Mouse (Mus musculus) stomach, postnatal 0 days (tissue): ENCODE results near the gene Rreb1. TPM values are rescaled to one million over a fixed set of nuclear protein-coding genes. Genes with fewer than 3 reads are reported as not detected.

Experiments
- ATAC-seq: fragments of 200-750 bp; cut with Nextera tagmentation; 2 replicates; pipeline ENCODE4 v1.8.0; 2017; ENCODE audit not compliant: low FRiP score, low TSS enrichment
- DNase-seq: peaks from one replicate; pipeline ENCODE4 v3.0.0-alpha.2; 2016; ENCODE audit warnings: low spot score
- H3K27ac ChIP-seq: fragments of 300-500 bp; sonication (generic); replicated peaks from 2 replicates; pipeline ENCODE4 v1.5.1; 2014; ENCODE audit warnings: mild to moderate bottlenecking, control low read depth
- H3K27me3 ChIP-seq: fragments of 300-500 bp; sonication (generic); 2 replicates; pipeline ENCODE4 v1.6.1; 2014; ENCODE audit warnings: low read length; ENCODE audit not compliant: control insufficient read depth, insufficient read depth
- H3K36me3 ChIP-seq: fragments of 300-500 bp; sonication (generic); 2 replicates; pipeline ENCODE4 v1.6.1; 2014; ENCODE audit warnings: low read length, mixed read lengths; ENCODE audit not compliant: control insufficient read depth, insufficient read depth
- H3K4me1 ChIP-seq: fragments of 300-500 bp; sonication (generic); replicated peaks from 2 replicates; pipeline ENCODE4 v1.6.1; 2014; ENCODE audit warnings: antibody characterized with exemption; ENCODE audit not compliant: control insufficient read depth, insufficient read depth
- H3K4me2 ChIP-seq: fragments of 300-500 bp; sonication (generic); replicated peaks from 2 replicates; pipeline ENCODE4 v1.6.1; 2014; ENCODE audit warnings: low read depth, mild to moderate bottlenecking, control low read depth, moderate library complexity
- H3K4me3 ChIP-seq: fragments of 300-500 bp; sonication (generic); 2 replicates; pipeline ENCODE4 v1.5.1; 2014; ENCODE audit warnings: low read depth, low read length, control low read depth
- H3K9ac ChIP-seq: fragments of 300-500 bp; sonication (generic); 2 replicates; pipeline ENCODE4 v1.6.1; 2014; ENCODE audit warnings: mild to moderate bottlenecking, low read length, control low read depth, mixed read lengths
- H3K9me3 ChIP-seq: fragments of 300-500 bp; sonication (generic); 2 replicates; pipeline ENCODE4 v1.6.1; 2016; ENCODE audit warnings: low read length; ENCODE audit not compliant: control insufficient read depth
- CTCF ChIP-seq: IDR thresholded peaks from 2 replicates; pipeline ENCODE4 v1.5.1; 2016; ENCODE audit warnings: antibody characterized with exemption, low read depth, mild to moderate bottlenecking, moderate library complexity
- EP300 ChIP-seq: optimal IDR thresholded peaks from 2 replicates; pipeline ENCODE3; 2016; ENCODE audit warnings: antibody characterized with exemption
- WGBS: fragments of 180-500 bp; shearing (Covaris S2); extraction: QIAGEN DNeasy Blood & Tissue Kit; methylation state at CpG from one replicate; pipeline ENCODE4 v1.1.7; 2014; 5-methylcytosine and 5-hydroxymethylcytosine counted together
- polyA plus RNA-seq: library from polyadenylated mRNA; unstranded; fragments of >200 nt; fragmentation: Nextera tagmentation; extraction: Ambion mirVana; gene quantifications from 2 replicates; pipeline ENCODE4 v1.2.1, GENCODE M21; 2015

Gene Rreb1
- polyA plus RNA-seq, 1 experiment from 2014 or later: 6.0 TPM

GRCm38 (mm10) chr13:37904436-37904835 is 126.2 kb downstream of the Rreb1 start:
- H3K9me3 ChIP-seq: no peaks in the 10 kb centered on the region
- H3K4me3 ChIP-seq: no peak overlapping the region
- TF ChIP-seq CTCF (no peak), EP300 (no peak)
- H3K4me2 ChIP-seq: no peak overlapping the region
- ATAC-seq: no peak
- no peak overlapping the region for H3K9ac ChIP-seq
- H3K36me3 ChIP-seq: peaks cover 18% of the 10 kb centered on the region
- no peaks in the 10 kb centered on the region for H3K27me3 ChIP-seq
- H3K27ac ChIP-seq: peak overlapping the region; percentile 73
- DNase-seq: peak; percentile 51
- H3K4me1 ChIP-seq: no peaks in the 10 kb centered on the region; the same call in 1 of the 2 replicates
- WGBS: 65% methylated on average over 6 of the region's 6 CpGs

GRCm38 (mm10) chr13:37908061-37908460 is 129.9 kb downstream of the Rreb1 start:
- Histone ChIP-seq H3K4me3 (no peak overlapping the region), H3K9me3 (no peaks in the 10 kb centered on the region), H3K27ac (peak overlapping the region; percentile 88), H3K27me3 (no peaks in the 10 kb centered on the region), H3K4me1 (peaks cover 2% of the 10 kb centered on the region; the same call in 1 of the 2 replicates), H3K9ac (no peak overlapping the region), H3K36me3 (peaks cover 15% of the 10 kb centered on the region), H3K4me2 (peak overlapping the region; percentile 12; the same call in 1 of the 2 replicates)
- WGBS: 53% methylated on average over 9 of the region's 9 CpGs
- peak; percentile 82 for TF ChIP-seq EP300
- TF ChIP-seq CTCF: no peak
- peak; percentile 86 for ATAC-seq
- peak; percentile 88 for DNase-seq

DNA sequence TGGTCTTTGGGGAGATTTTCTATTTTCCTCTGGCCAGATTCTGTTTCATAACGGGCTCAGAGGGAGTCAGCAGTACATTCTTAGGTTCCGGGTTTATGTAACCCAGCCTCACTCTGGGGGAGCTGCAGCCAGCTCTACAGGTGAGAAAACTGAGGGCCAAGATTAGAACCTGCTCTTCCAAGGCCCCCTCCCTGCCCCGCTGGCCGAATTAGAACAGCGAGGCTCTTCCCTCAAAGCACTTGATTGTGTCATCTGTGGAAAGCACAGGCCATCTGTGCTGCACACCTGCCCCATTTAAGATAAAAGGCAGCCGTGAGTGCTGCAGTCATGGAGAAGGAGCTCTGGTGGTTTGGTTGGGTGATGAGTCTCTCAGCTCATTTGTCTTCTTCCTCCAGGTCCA is 130.3 kb downstream of the Rreb1 start:
- peak overlapping the region; percentile 12; the same call in 1 of the 2 replicates for H3K4me2 ChIP-seq
- peak overlapping the region; percentile 88 for H3K27ac ChIP-seq
- no peak for DNase-seq
- H3K9me3 ChIP-seq: no peaks in the 10 kb centered on the region
- H3K27me3 ChIP-seq: no peaks in the 10 kb centered on the region
- peaks cover 18% of the 10 kb centered on the region for H3K36me3 ChIP-seq
- H3K4me1 ChIP-seq: peaks cover 2% of the 10 kb centered on the region; the same call in 1 of the 2 replicates
- ATAC-seq: peak; percentile 46
- TF ChIP-seq CTCF: no peak
- no peak for TF ChIP-seq EP300
- 60% methylated on average over 6 of the region's 6 CpGs for WGBS
- H3K9ac ChIP-seq: no peak overlapping the region
- H3K4me3 ChIP-seq: no peak overlapping the region

DNA sequence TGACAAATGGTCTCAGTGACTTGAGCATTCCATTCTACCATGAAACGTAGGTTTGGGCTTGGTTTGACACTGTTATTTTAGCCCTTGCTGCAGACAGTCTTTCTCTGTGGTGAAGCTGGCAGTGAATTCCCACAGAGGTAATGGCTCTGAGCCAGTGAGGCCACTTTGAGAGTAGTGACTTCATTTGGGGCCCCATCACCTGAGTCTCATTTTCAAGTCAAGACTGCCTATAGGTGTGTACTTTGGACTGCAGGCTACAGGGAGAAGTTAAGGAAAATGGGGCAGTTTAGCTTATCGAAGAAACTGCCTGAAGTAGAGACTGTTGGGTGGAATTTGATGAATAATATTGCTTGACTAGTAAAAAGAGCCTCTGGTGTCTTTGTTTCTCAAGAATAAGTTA is 131.0 kb downstream of the Rreb1 start:
- TF ChIP-seq EP300: no peak
- TF ChIP-seq CTCF: no peak
- Histone ChIP-seq H3K9me3 (no peaks in the 10 kb centered on the region), H3K9ac (no peak overlapping the region), H3K4me3 (no peak overlapping the region), H3K4me2 (no peak overlapping the region), H3K27me3 (no peaks in the 10 kb centered on the region), H3K4me1 (peaks cover 2% of the 10 kb centered on the region; the same call in 1 of the 2 replicates), H3K27ac (peak overlapping the region; percentile 88), H3K36me3 (peaks cover 18% of the 10 kb centered on the region)
- DNase-seq (no peak), ATAC-seq (no peak)
- WGBS: 43% methylated on average over 2 of the region's 2 CpGs

DNA sequence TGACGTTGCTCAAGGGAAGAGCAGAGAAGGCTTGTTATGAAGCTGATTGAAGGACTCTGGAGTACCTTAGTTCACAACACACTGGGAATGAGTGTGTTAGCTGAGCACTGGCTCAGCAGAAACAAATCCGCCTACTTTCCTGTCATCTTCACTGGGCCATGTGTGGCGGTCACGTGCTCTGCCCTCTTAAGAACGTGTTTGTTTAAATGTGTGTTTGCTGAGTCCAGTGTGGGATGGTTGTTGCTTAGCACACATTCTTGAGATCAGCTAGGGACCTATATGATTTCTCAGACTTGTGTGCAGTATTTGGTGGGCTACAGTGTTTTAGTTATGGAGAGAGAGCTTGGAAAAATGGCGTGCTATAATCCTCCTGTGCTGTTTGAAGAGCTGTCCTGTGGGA is 133.8 kb downstream of the Rreb1 start:
- Histone ChIP-seq H3K4me3 (no peak overlapping the region), H3K4me1 (peaks cover 2% of the 10 kb centered on the region; the same call in 1 of the 2 replicates), H3K4me2 (no peak overlapping the region), H3K27ac (no peak overlapping the region), H3K9me3 (no peaks in the 10 kb centered on the region), H3K27me3 (no peaks in the 10 kb centered on the region), H3K36me3 (peaks cover 20% of the 10 kb centered on the region), H3K9ac (no peak overlapping the region)
- 45% methylated on average over 6 of the region's 6 CpGs for WGBS
- ATAC-seq (peak; percentile 34; the same call in 1 of the 2 replicates), DNase-seq (peak; percentile 62)
- TF ChIP-seq EP300 (no peak), CTCF (no peak)

DNA sequence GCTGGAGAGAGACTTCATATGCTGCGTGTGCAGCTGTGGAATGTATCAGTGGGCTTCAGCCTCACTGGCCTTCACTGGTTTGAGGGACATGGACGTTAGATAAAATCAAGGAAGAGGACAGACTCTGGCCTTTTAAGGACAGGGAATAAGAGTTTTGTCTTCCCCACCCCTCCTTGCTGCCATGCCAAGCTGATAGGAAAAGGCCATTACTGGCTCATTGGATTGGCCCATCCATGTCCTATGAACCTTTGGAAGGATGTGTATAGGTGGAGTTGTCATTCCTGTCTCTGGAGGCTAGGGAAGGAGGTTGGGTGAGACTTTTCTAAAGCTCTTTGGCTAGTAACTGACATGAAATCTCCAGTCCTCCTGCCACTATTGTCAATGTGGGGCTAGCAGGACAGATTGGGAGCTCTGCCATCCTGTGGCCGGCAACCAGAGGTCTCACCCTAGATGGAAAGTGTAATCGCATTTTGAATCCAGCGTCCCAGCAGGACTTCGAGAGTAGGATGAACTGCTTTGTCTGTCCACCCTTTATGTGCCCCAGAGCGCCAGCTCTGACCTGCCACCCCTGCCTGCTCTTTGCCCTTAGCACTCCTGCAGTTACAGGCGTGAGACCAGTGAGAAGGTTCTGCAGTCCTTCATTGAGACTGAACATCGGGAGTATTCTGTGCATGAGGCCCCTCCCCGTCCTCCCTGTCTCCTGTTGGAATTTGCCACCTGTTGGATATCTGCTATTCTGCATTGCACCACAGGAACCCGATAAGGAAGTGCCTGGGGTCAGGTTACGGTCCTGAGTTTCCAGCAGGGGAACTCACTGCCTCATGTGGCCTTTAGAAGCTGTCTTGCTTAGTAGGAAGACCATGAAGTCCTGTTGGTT is 134.6 kb downstream of the Rreb1 start:
- Histone ChIP-seq H3K36me3 (peaks cover 20% of the 10 kb centered on the region), H3K9ac (no peak overlapping the region), H3K4me2 (no peak overlapping the region), H3K4me1 (peaks cover 2% of the 10 kb centered on the region; the same call in 1 of the 2 replicates), H3K4me3 (no peak overlapping the region), H3K27ac (no peak overlapping the region; the same call in 1 of the 2 replicates), H3K9me3 (no peaks in the 10 kb centered on the region), H3K27me3 (no peaks in the 10 kb centered on the region)
- WGBS: 44% methylated on average over 12 of the region's 12 CpGs
- peak; percentile 36; the same call in 1 of the 2 replicates for ATAC-seq
- peak; percentile 46 for DNase-seq
- TF ChIP-seq EP300: no peak
- 0 out of 2 replicates have a peak, but pooled peaks have one; percentile 3 for TF ChIP-seq CTCF
